Mouse (Mus musculus): ENCODE measurements at regions not wholly inside any gene's neighbourhood (a gene's known extent, or its start where the extent isn't known, plus 50 kb on each side); places are given as distances from the start of the nearest gene placed in this dataset.

DNA sequence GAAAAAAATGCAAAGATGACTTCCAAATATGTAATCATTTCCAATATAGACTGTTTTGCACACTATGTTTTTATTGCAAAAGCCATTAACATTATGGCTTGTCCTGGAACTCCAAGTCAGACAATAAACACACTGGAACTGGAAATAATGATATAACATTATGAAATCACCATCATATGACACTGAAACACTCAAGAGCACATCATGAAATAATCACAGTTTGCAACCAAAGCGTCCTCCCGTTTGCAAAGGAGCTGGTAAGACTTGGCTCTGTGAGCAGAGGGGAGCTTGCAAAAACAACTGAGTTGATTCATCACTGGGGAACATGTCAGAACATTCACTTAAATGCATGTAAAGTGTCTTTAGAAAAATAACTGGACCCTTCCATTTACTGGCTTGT lies 562.1 kb upstream of the Atp2b1 start:
- Histone ChIP-seq H3K4me3 (replicated peaks) (no peak overlapping the region), H3K4me1 (replicated peaks) (no peaks in the 10 kb centered on the region), H3K27me3 (no peaks in the 10 kb centered on the region), H3K9me3 (replicated peaks) (no peaks in the 10 kb centered on the region), H3K36me3 (replicated peaks) (no peaks in the 10 kb centered on the region), H3K27ac (replicated peaks) (no peak overlapping the region), H3K4me2 (no peak overlapping the region), H3K9ac (no peak overlapping the region)
- 77% methylated on average over 2 of the region's 2 CpGs for WGBS (ENCODE audit: insufficient replicate concordance)
- ATAC-seq (ENCODE audit: insufficient read depth): no peak

GRCm38 (mm10) chr10:98354486-98354885 lies 559.7 kb upstream of the Atp2b1 start:
- H3K36me3 ChIP-seq (replicated peaks): no peaks in the 10 kb centered on the region
- H3K9me3 ChIP-seq (replicated peaks): no peaks in the 10 kb centered on the region
- WGBS (ENCODE audit: insufficient replicate concordance): 62% methylated on average over 2 of the region's 2 CpGs
- H3K27ac ChIP-seq (replicated peaks): no peak overlapping the region
- ATAC-seq (ENCODE audit: insufficient read depth): no peak
- no peaks in the 10 kb centered on the region for H3K27me3 ChIP-seq
- H3K4me2 ChIP-seq: no peak overlapping the region
- H3K4me1 ChIP-seq (replicated peaks): no peaks in the 10 kb centered on the region
- no peak overlapping the region for H3K9ac ChIP-seq
- H3K4me3 ChIP-seq (replicated peaks): no peak overlapping the region

GRCm38 (mm10) chr10:98364604-98365003 lies 549.6 kb upstream of the Atp2b1 start:
- Histone ChIP-seq H3K4me2 (no peak overlapping the region), H3K9ac (no peak overlapping the region), H3K9me3 (replicated peaks) (no peaks in the 10 kb centered on the region), H3K27me3 (no peaks in the 10 kb centered on the region), H3K27ac (replicated peaks) (no peak overlapping the region), H3K4me3 (replicated peaks) (no peak overlapping the region), H3K4me1 (replicated peaks) (no peaks in the 10 kb centered on the region), H3K36me3 (replicated peaks) (no peaks in the 10 kb centered on the region)
- no peak for ATAC-seq (ENCODE audit: insufficient read depth)
- 35% methylated on average over 2 of the region's 2 CpGs for WGBS (ENCODE audit: insufficient replicate concordance)

- H3K4me3 ChIP-seq (replicated peaks): no peak overlapping the region
- H3K27me3 ChIP-seq: no peaks in the 10 kb centered on the region
- no peak overlapping the region for H3K27ac ChIP-seq (replicated peaks)
- ATAC-seq (ENCODE audit: insufficient read depth): no peak
- H3K4me2 ChIP-seq: no peak overlapping the region
- H3K4me1 ChIP-seq (replicated peaks): no peaks in the 10 kb centered on the region
- H3K9me3 ChIP-seq (replicated peaks): no peaks in the 10 kb centered on the region
- H3K36me3 ChIP-seq (replicated peaks): no peaks in the 10 kb centered on the region
- H3K9ac ChIP-seq: no peak overlapping the region
- WGBS (ENCODE audit: insufficient replicate concordance): 36% methylated on average over 4 of the region's 4 CpGs
These were observed 541.6 kb upstream of the Atp2b1 start for GRCm38 (mm10) chr10:98372561-98372960.

DNA sequence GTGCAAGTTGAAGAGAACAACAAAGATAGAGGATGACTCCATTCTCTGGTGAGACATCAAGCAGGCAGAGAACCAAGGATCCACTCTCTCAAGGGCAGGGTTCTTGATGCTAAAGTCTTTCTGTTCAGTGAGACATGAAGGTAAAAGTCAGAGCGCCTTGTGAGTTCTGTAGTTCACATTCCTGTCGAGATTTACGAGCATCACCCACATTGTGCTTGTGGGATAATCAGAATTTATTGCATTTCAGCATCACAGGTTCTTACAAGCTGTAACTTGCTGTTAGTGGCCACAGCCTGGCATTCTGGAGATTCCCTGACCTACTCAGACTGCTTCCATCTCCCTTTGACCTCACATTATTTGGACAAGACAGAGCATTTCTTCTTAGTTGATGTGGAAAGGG lies 540.9 kb upstream of the Atp2b1 start:
- Histone ChIP-seq H3K9ac (no peak overlapping the region), H3K36me3 (replicated peaks) (no peaks in the 10 kb centered on the region), H3K27ac (replicated peaks) (no peak overlapping the region), H3K4me1 (replicated peaks) (no peaks in the 10 kb centered on the region), H3K9me3 (replicated peaks) (no peaks in the 10 kb centered on the region), H3K4me3 (replicated peaks) (no peak overlapping the region), H3K27me3 (no peaks in the 10 kb centered on the region), H3K4me2 (no peak overlapping the region)
- ATAC-seq (ENCODE audit: insufficient read depth): no peak
- 37% methylated on average over 3 of the region's 3 CpGs for WGBS (ENCODE audit: insufficient replicate concordance)

- H3K4me2 ChIP-seq: no peak overlapping the region
These were observed 539.5 kb upstream of the Atp2b1 start for GRCm38 (mm10) chr10:98374684-98375083.

DNA sequence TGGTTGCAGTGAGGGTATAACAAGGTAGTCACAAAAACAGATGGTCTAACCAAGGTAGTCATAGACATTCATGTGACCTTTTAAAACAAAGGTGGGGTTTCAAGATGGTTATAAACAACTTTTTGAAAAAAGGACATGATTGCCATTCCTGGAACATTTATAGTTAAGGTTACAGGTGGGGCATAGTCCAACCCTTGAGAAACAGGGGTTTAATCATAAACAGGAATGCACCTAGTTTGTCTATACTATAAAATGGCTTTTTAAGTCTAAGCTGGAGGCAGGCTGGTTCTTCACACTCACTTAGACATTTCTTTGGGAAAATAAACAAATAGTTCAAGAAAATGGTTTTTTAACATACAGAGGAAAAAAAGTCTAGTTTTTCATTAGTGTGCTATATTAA lies 525.7 kb upstream of the Atp2b1 start:
- Histone ChIP-seq H3K4me3 (replicated peaks) (no peak overlapping the region), H3K27ac (replicated peaks) (no peak overlapping the region)
- ATAC-seq (ENCODE audit: insufficient read depth): no peak

More at GRCm38 (mm10) chr10:98374684-98375083, 539.5 kb upstream of the Atp2b1 start:
- Histone ChIP-seq H3K9ac (no peak overlapping the region), H3K4me1 (replicated peaks) (no peaks in the 10 kb centered on the region), H3K27me3 (no peaks in the 10 kb centered on the region), H3K36me3 (replicated peaks) (no peaks in the 10 kb centered on the region), H3K9me3 (replicated peaks) (no peaks in the 10 kb centered on the region), H3K27ac (replicated peaks) (no peak overlapping the region), H3K4me3 (replicated peaks) (no peak overlapping the region)
- no peak for ATAC-seq (ENCODE audit: insufficient read depth)

DNA sequence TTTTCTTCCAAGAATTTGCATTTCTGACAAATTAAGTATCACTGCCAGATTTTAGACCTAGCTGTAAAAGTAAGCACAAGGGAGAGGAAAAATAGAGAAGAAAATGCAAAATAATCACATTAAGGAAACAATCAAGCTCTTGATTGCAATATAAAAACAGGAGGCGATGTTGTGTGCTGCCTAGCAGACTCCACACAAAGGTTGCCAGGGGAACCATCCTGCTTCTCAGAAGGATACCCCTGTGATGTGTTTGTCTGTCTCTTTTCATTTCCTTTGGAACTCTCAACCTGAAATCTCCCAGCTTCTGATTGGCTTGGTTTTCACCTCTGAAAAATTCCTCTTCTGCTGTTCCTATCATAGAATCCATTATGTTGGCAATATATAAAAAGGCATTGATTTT lies 514.3 kb upstream of the Atp2b1 start:
- H3K4me2 ChIP-seq: no peak overlapping the region
- no peak for ATAC-seq (ENCODE audit: insufficient read depth)
- WGBS (ENCODE audit: insufficient replicate concordance): 41% methylated on average over 1 of the region's 1 CpGs

More for the DNA sequence above, 525.7 kb upstream of the Atp2b1 start:
- no peak overlapping the region for H3K9ac ChIP-seq
- H3K4me2 ChIP-seq: no peak overlapping the region
- no peaks in the 10 kb centered on the region for H3K9me3 ChIP-seq (replicated peaks)
- H3K36me3 ChIP-seq (replicated peaks): no peaks in the 10 kb centered on the region
- no peaks in the 10 kb centered on the region for H3K4me1 ChIP-seq (replicated peaks)
- H3K27me3 ChIP-seq: no peaks in the 10 kb centered on the region

DNA sequence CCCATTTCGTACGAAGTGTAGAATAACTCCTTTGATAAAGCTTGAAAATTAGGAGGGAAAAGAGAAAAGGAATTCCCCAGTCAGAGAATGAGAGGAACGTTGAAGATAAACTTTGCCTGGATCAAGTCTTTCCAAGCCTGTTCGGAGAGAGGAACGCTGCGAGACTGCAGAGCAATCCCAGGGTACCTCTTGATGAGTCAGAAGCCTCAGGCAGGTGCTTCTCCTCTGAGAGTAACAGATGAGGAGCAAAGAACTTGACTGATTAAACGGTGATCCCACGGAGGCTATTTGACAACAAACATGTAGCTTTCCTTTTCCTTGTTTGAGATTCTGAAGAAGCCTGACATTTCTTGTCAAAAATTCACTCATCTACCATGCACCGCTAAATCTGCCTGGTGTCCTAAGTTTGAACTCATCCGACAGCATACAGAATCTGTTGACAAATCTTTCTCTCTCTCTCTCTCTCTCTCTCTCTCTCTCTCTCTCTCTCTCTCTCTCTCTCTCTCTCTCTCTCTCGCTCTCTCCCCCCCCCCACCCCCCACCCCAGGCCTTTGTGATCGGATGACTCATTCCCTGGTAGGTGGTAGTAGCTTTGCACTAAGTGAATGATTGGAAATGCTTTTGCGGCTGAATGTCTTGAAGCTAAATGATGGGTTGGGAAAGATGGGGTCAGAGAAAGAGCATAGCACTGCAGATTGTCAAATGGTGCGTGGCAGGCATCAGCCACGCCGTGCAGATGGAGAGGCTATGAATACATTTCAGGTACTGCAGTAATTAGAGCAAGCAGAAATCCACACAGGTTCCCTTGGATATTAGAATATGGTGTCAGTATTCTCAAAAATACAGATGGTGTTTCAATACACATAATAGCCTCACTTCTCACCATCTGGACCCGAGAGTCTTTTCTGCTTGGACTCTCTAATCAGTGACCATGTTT lies 496.1 kb upstream of the Atp2b1 start:
- WGBS (ENCODE audit: insufficient replicate concordance): 66% methylated on average over 16 of the region's 17 CpGs
- ATAC-seq (ENCODE audit: insufficient read depth): no peak

More for the DNA sequence above, 514.3 kb upstream of the Atp2b1 start:
- no peak overlapping the region for H3K4me3 ChIP-seq (replicated peaks)
- no peak overlapping the region for H3K9ac ChIP-seq
- no peaks in the 10 kb centered on the region for H3K9me3 ChIP-seq (replicated peaks)
- H3K4me1 ChIP-seq (replicated peaks): no peaks in the 10 kb centered on the region
- no peaks in the 10 kb centered on the region for H3K36me3 ChIP-seq (replicated peaks)
- no peaks in the 10 kb centered on the region for H3K27me3 ChIP-seq
- H3K27ac ChIP-seq (replicated peaks): no peak overlapping the region

DNA sequence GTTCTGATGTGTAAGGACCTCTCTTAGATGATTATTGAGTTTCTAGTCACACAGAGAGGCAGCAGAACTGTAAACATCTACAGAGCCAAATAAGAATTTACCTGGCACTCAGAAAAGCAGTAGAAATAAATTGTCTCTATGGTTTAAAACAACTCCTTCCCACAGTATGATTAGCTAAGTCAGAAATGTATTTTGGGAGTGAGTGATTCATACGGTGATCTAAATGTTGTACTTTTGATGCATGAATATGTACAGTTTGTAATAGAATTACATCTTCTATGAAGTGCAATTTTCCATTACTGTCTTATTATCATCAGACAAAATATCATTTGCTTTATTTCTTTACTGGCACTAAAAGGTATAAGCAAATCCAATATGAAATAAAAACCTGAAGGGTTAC lies 489.8 kb upstream of the Atp2b1 start:
- Histone ChIP-seq H3K9ac (no peak overlapping the region), H3K9me3 (replicated peaks) (no peaks in the 10 kb centered on the region), H3K4me1 (replicated peaks) (no peaks in the 10 kb centered on the region), H3K27me3 (no peaks in the 10 kb centered on the region), H3K4me3 (replicated peaks) (no peak overlapping the region), H3K4me2 (no peak overlapping the region), H3K27ac (replicated peaks) (no peak overlapping the region), H3K36me3 (replicated peaks) (no peaks in the 10 kb centered on the region)
- no peak for ATAC-seq (ENCODE audit: insufficient read depth)
- WGBS (ENCODE audit: insufficient replicate concordance): 83% methylated on average over 1 of the region's 1 CpGs

More for the DNA sequence above, 496.1 kb upstream of the Atp2b1 start:
- Histone ChIP-seq H3K27ac (replicated peaks) (no peak overlapping the region), H3K27me3 (no peaks in the 10 kb centered on the region), H3K4me2 (no peak overlapping the region), H3K9ac (no peak overlapping the region), H3K4me1 (replicated peaks) (no peaks in the 10 kb centered on the region), H3K9me3 (replicated peaks) (no peaks in the 10 kb centered on the region), H3K36me3 (replicated peaks) (no peaks in the 10 kb centered on the region), H3K4me3 (replicated peaks) (no peak overlapping the region)

GRCm38 (mm10) chr10:98434974-98435373 lies 479.2 kb upstream of the Atp2b1 start:
- 72% methylated on average over 3 of the region's 3 CpGs for WGBS (ENCODE audit: insufficient replicate concordance)
- no peak overlapping the region for H3K4me2 ChIP-seq
- H3K9ac ChIP-seq: no peak overlapping the region
- no peaks in the 10 kb centered on the region for H3K27me3 ChIP-seq
- H3K27ac ChIP-seq (replicated peaks): no peak overlapping the region
- H3K9me3 ChIP-seq (replicated peaks): no peaks in the 10 kb centered on the region
- no peaks in the 10 kb centered on the region for H3K4me1 ChIP-seq (replicated peaks)
- H3K4me3 ChIP-seq (replicated peaks): no peak overlapping the region
- no peak for ATAC-seq (ENCODE audit: insufficient read depth)
- no peaks in the 10 kb centered on the region for H3K36me3 ChIP-seq (replicated peaks)

GRCm38 (mm10) chr10:98461538-98461937 lies 452.7 kb upstream of the Atp2b1 start:
- ATAC-seq (ENCODE audit: insufficient read depth): no peak
- Histone ChIP-seq H3K27me3 (no peaks in the 10 kb centered on the region), H3K4me1 (replicated peaks) (no peaks in the 10 kb centered on the region), H3K9me3 (replicated peaks) (no peaks in the 10 kb centered on the region), H3K27ac (replicated peaks) (no peak overlapping the region), H3K36me3 (replicated peaks) (no peaks in the 10 kb centered on the region), H3K9ac (no peak overlapping the region), H3K4me2 (no peak overlapping the region), H3K4me3 (replicated peaks) (no peak overlapping the region)
- 54% methylated on average over 2 of the region's 2 CpGs for WGBS (ENCODE audit: insufficient replicate concordance)

Measured in liver, embryonic 15.5 days (tissue).